Mouse (Mus musculus): ENCODE results near the gene Mlf1. TPM values are rescaled to one million over a fixed set of nuclear protein-coding genes. Genes with fewer than 3 reads are reported as not detected.

Gene Mlf1
- polyA plus RNA-seq, 1 experiment from 2014 or later: 5.7 TPM

DNA sequence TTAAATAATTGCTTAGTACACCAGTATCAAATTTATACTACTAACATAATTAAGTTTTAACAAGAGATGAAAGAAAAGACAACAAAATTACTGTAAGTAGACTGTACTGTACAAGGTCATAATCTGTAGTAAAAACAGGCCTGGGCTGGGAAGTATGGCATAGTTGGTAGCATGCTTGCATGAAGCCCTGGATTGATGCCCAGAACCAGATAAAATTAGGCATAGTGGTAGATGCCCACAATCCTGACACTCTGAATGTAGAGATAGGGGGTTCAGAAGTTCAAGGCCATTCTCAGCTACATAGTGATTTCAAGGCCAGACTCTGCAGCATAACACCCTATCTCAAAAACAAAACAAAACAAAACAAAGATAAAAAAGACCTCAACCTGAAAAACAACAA, 4.3 kb downstream of the Mlf1 start:
- no peaks in the 10 kb centered on the region for H3K27me3 ChIP-seq (ENCODE audit: control insufficient read depth, insufficient read depth, low read length)
- ATAC-seq (ENCODE audit: low FRiP score, low TSS enrichment): no peak
- H3K9ac ChIP-seq (ENCODE audit: low read length): no peak overlapping the region
- no peak overlapping the region for H3K4me3 ChIP-seq (ENCODE audit: low read depth, low read length)
- no peaks in the 10 kb centered on the region for H3K4me1 ChIP-seq (replicated peaks; ENCODE audit: control insufficient read depth, insufficient read depth)
- no peak for DNase-seq (ENCODE audit: low spot score)
- H3K27ac ChIP-seq (replicated peaks): no peak overlapping the region
- no peak overlapping the region for H3K4me2 ChIP-seq (replicated peaks; ENCODE audit: low read depth)
- H3K36me3 ChIP-seq (ENCODE audit: control insufficient read depth, insufficient read depth, low read length): no peaks in the 10 kb centered on the region
- no peak for TF ChIP-seq CTCF (IDR thresholded peaks at IDR 0.05; ENCODE audit: low read depth)
- no peak for TF ChIP-seq EP300 (optimal IDR thresholded peaks at IDR 0.05)
- no peaks in the 10 kb centered on the region for H3K9me3 ChIP-seq (ENCODE audit: control insufficient read depth, low read length)

DNA sequence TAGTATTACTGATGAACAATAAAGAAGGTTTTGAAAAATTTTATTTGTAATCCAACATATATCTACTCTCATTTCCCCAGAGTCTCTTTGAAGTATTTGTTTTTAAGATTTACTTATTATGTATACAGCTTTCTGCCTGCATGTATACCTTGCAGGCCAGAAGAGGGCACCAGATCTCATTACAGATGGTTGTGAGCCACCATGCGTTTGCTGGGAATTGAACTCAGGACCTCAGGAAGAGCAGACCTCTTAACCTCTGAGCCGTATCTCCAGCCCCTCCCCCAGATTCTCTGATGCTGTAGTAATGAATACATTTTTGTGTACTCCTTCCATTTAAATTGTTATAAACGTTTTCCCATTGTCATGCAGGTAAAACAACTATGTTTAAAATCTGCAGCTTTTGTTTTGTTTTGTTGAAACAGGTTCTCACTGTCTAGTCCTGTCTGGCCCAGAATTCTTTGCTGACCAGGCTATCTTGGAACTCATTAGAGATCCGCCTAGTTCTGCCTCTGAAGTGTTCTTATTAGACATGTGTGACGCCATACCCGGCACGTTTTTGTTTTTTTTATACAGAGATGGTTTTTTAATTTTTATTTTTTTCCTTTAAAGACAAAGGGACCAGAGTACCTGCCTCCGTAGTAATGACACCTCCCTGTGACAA, 55.6 kb downstream of the Mlf1 start:
- Histone ChIP-seq H3K4me3 (ENCODE audit: low read depth, low read length) (peak overlapping the region; percentile 89), H3K9me3 (ENCODE audit: control insufficient read depth, low read length) (no peaks in the 10 kb centered on the region), H3K36me3 (ENCODE audit: control insufficient read depth, insufficient read depth, low read length) (no peaks in the 10 kb centered on the region), H3K9ac (ENCODE audit: low read length) (peak overlapping the region; percentile 85; the same call in 1 of the 2 replicates), H3K27ac (replicated peaks) (no peak overlapping the region), H3K4me2 (replicated peaks; ENCODE audit: low read depth) (peak overlapping the region; percentile 80), H3K27me3 (ENCODE audit: control insufficient read depth, insufficient read depth, low read length) (no peaks in the 10 kb centered on the region), H3K4me1 (replicated peaks; ENCODE audit: control insufficient read depth, insufficient read depth) (no peaks in the 10 kb centered on the region)
- 29% methylated on average over 8 of the region's 8 CpGs for WGBS
- TF ChIP-seq CTCF (IDR thresholded peaks at IDR 0.05; ENCODE audit: low read depth) (peak; percentile 30; the same call in 1 of the 2 replicates), EP300 (optimal IDR thresholded peaks at IDR 0.05) (no peak)
- DNase-seq (ENCODE audit: low spot score) (no peak), ATAC-seq (ENCODE audit: low FRiP score, low TSS enrichment) (peak; percentile 62)

DNA sequence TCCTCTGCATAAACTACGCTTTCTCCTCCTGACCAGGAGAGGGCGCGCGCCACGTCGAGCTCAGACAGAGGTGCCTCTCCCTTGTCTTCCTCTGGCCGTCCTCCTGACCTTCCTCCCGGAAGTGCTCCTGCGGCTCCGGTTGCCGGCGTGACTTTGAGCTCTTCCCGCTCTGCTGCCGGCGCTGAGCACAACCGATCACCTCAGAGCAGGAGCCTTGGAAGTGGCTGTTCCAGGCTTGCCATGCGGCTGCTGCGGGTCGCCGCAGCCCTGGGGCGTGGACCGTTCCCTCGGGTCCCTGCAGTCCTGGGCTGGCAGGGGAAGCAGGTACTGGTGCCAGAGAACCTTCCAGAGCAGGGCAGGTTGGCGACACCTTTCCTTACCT, 56.1 kb downstream of the Mlf1 start, which contains the start of gene Gfm1:
TSS of gene Gfm1 (plus strand) at position 98 of the 382 bp plus-strand sequence.
- WGBS: under 1% methylated on average over 24 of the region's 24 CpGs
- TF ChIP-seq EP300 (optimal IDR thresholded peaks at IDR 0.05) (no peak), CTCF (IDR thresholded peaks at IDR 0.05; ENCODE audit: low read depth) (peak; percentile 96)
- no peaks in the 10 kb centered on the region for H3K36me3 ChIP-seq (ENCODE audit: control insufficient read depth, insufficient read depth, low read length)
- H3K4me2 ChIP-seq (replicated peaks; ENCODE audit: low read depth): peak within 1 kb of the TSS; percentile 80
- H3K27ac ChIP-seq (replicated peaks): 0 out of 2 replicates have a peak within 1 kb of the TSS, but pooled peaks have one; percentile 35
- ATAC-seq (ENCODE audit: low FRiP score, low TSS enrichment): peak; percentile 96
- H3K4me3 ChIP-seq (ENCODE audit: low read depth, low read length): peak within 1 kb of the TSS; percentile 89
- no peaks in the 10 kb centered on the region for H3K9me3 ChIP-seq (ENCODE audit: control insufficient read depth, low read length)
- H3K9ac ChIP-seq (ENCODE audit: low read length): peak within 1 kb of the TSS; percentile 85
- no peaks in the 10 kb centered on the region for H3K4me1 ChIP-seq (replicated peaks; ENCODE audit: control insufficient read depth, insufficient read depth)
- DNase-seq (ENCODE audit: low spot score): peak; percentile 90
- no peaks in the 10 kb centered on the region for H3K27me3 ChIP-seq (ENCODE audit: control insufficient read depth, insufficient read depth, low read length)

DNA sequence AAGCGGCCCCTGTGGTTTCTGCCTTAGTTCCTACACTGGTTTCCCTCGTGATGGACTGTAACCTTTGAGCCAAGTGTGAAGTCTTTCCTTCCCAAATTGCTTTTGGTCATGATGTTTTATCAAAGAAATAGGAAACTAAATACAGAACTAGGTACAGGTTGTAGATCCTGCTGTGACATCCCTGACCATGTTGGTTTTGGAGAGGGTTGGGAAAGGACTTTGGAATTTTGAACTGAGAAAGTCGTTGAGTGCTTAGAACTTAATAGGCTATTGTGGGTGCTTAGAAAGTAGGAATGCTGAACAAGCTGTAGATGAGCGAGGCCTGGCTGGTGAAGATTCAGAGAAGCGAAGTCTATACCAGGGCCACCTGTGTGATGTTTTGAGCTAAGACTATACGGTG, 60.1 kb downstream of the Mlf1 start:
- peaks cover 6% of the 10 kb centered on the region; the same call in 1 of the 2 replicates for H3K36me3 ChIP-seq (ENCODE audit: control insufficient read depth, insufficient read depth, low read length)
- no peaks in the 10 kb centered on the region for H3K9me3 ChIP-seq (ENCODE audit: control insufficient read depth, low read length)

DNA sequence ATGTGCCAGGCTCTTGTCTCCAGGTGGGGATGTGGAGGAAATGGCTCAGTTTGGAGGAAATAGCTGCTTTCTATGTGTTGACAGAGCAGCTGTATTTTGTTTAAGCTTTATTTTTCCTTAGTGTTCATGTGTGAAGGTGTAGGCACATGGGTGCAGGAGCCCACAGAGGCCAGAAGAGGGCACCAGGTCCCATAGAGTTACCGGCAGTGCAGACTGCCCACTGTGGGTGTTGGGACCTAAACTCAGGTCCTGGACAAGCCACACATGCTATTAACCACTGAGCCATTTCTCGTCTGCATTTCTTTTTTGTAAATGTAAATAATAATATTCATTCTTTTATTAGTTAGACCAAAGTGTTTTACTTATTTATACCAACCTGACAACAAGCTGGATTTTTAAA, 73.2 kb downstream of the Mlf1 start:
- no peaks in the 10 kb centered on the region for H3K27me3 ChIP-seq (ENCODE audit: control insufficient read depth, insufficient read depth, low read length)
- ATAC-seq (ENCODE audit: low FRiP score, low TSS enrichment): no peak
- no peaks in the 10 kb centered on the region for H3K9me3 ChIP-seq (ENCODE audit: control insufficient read depth, low read length)
- no peak for DNase-seq (ENCODE audit: low spot score)
- H3K27ac ChIP-seq (replicated peaks): no peak overlapping the region
- 91% methylated on average over 2 of the region's 2 CpGs for WGBS
- no peak for TF ChIP-seq EP300 (optimal IDR thresholded peaks at IDR 0.05)
- peak; percentile 49 for TF ChIP-seq CTCF (IDR thresholded peaks at IDR 0.05; ENCODE audit: low read depth)
- no peak overlapping the region for H3K4me2 ChIP-seq (replicated peaks; ENCODE audit: low read depth)
- no peak overlapping the region for H3K9ac ChIP-seq (ENCODE audit: low read length)
- no peak overlapping the region for H3K4me3 ChIP-seq (ENCODE audit: low read depth, low read length)
- H3K36me3 ChIP-seq (ENCODE audit: control insufficient read depth, insufficient read depth, low read length): peaks cover 13% of the 10 kb centered on the region; the same call in 1 of the 2 replicates
- no peaks in the 10 kb centered on the region for H3K4me1 ChIP-seq (replicated peaks; ENCODE audit: control insufficient read depth, insufficient read depth)

More for the DNA sequence above, 60.1 kb downstream of the Mlf1 start:
- TF ChIP-seq EP300 (optimal IDR thresholded peaks at IDR 0.05) (no peak), CTCF (IDR thresholded peaks at IDR 0.05; ENCODE audit: low read depth) (no peak)
- ATAC-seq (ENCODE audit: low FRiP score, low TSS enrichment): no peak
- Histone ChIP-seq H3K9ac (ENCODE audit: low read length) (no peak overlapping the region), H3K27me3 (ENCODE audit: control insufficient read depth, insufficient read depth, low read length) (no peaks in the 10 kb centered on the region), H3K4me1 (replicated peaks; ENCODE audit: control insufficient read depth, insufficient read depth) (no peaks in the 10 kb centered on the region), H3K27ac (replicated peaks) (no peak overlapping the region), H3K4me3 (ENCODE audit: low read depth, low read length) (no peak overlapping the region), H3K4me2 (replicated peaks; ENCODE audit: low read depth) (no peak overlapping the region)
- WGBS: 94% methylated on average over 6 of the region's 6 CpGs
- DNase-seq (ENCODE audit: low spot score): no peak

Other genes with a start within 250 kb of the Mlf1 start
- not detected in 2 replicates for gene Gm17402, start 1.1 kb downstream of the Mlf1 start, polyA plus RNA-seq (2015; fragmentation: Nextera tagmentation; extraction: Ambion mirVana)
- gene Gfm1, start 56.0 kb downstream of the Mlf1 start, polyA plus RNA-seq (2015; fragmentation: Nextera tagmentation; extraction: Ambion mirVana): 27.9 and 28.2 TPM in 2 replicates
- 65.7 and 71.8 TPM in 2 replicates for gene Lxn, start 89.8 kb downstream of the Mlf1 start, polyA plus RNA-seq (2015; fragmentation: Nextera tagmentation; extraction: Ambion mirVana)
- gene Rarres1, start 141.4 kb downstream of the Mlf1 start, polyA plus RNA-seq (2015; fragmentation: Nextera tagmentation; extraction: Ambion mirVana): 3.1 and 3.9 TPM in 2 replicates
- 31.1 and 35.3 TPM in 2 replicates for gene Mfsd1, start 208.6 kb downstream of the Mlf1 start, polyA plus RNA-seq (2015; fragmentation: Nextera tagmentation; extraction: Ambion mirVana)

Measured in stomach, postnatal 0 days (tissue).